Mouse (Mus musculus) layer of hippocampus, postnatal 25 days (tissue): Measurements from ENCODE around the gene Cxcl9. TPM values are rescaled to one million over a fixed set of nuclear protein-coding genes. Genes with fewer than 3 reads are reported as not detected.
A peak's percentile ranks its signal among the peaks of the same experiment; 100 is the strongest.
"Not testable (repeated sequence)": the region's sequence is repeated elsewhere in the genome, so short reads cannot be mapped to it uniquely, and the experiment has no call there.

Experiments used
- DNase-seq, 2 experiments: peaks; one replicate each; pipeline ENCODE4 v3.0.0; 2022; ENCODE audit warnings: mixed read lengths in 2 of 2, low spot score in 1 of 2; ENCODE audit errors: extremely low spot score in 1 of 2
- total RNA-seq, 2 experiments: library from RNA; stranded (reverse); gene quantifications; 2 replicates each; pipeline ENCODE4 v1.2.3; 2021

Gene Cxcl9
- total RNA-seq = not detected

DNA sequence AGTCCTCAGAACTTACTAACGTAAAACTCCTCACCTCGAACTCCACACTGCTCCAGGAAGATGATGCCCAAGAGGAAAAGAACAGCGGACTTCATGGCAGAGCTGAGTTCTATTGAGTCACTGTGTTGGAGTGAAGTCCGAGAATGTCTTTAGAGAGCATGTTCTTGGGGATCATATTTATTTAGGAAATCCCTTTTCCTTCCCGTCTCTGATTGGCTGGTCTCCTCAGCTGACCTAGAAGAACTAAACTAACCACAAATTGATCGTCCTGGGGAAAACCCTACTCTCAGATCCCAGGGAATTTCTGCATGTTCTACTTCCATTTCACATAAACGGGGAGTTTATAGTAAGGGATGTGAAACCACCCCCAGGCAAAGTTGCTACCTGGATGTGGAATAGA lies at the start of gene Cxcl9:
Cxcl9 (minus strand) TSS at position 151 of the 400 bp plus-strand sequence.
- no peak for DNase-seq

- DNase-seq = no peak
Observed at GRCm38 (mm10) chr5:92376795-92377405, 49.0 kb upstream of the Cxcl9 start.

DNA sequence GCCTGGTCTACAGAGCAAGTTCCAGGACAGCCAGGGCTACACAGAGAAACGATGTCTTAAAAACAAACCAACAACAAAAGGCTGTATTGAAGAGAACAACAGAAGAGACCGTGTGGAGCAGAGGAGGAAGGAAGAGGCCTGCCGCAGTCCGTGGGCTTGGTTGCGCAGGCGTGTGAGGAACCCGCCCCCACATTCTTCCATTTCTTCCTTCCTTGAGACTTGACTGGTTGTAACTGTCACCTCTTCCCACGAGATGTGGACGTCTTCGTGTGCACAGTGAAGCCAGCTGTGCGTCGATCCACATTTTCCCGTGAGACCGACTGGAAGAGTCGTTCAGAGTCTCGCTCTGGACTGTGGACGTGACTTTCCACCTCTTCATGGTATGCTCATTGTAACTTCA lies 47.5 kb upstream of the Cxcl9 start:
- no peak for DNase-seq

DNA sequence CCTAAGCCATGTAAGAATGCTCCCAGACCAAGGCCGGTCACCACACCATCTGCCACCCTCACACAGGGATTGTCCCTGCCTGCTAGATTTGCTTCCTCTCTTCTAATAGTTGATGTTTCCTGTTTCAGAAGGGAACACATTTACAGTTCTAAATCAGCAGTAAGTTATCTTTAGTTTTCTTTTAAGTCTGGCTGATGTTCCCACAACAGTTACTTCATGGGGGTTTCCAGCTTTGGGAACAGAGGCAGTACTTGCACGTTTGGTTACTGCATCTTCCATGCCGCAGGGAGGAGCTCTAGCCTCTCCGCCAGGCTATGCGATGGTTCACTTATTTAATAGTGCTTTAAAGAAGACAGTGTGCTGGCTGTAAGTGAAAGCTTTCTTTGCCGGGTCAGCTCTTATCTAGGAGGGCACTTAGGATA lies 46.9 kb upstream of the Cxcl9 start:
- DNase-seq = no peak

GRCm38 (mm10) chr5:92372605-92373004 lies 44.7 kb upstream of the Cxcl9 start:
- no peak for DNase-seq

- no peak for DNase-seq
Observed at GRCm38 (mm10) chr5:92371361-92371976, 43.6 kb upstream of the Cxcl9 start.

DNA sequence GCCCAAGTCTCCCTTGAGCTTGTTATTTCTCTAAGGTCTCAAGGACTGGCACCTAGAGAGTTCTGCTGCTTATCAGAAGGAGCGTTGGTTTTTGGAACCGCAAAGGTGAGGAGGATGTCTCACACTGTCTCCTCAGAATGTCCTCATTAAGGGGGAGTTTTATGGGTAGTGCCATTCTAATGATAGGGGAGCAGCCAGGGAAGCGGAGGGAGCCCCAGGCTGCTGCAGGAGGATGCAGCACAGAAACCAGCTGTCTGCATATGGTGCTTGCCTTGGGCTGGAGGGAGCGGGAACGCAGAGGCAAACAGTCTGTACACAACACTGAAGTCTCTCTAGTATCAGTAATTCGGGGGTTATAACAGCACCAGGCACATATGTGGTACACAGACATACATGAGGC lies 43.0 kb upstream of the Cxcl9 start:
- no peak for DNase-seq

DNA sequence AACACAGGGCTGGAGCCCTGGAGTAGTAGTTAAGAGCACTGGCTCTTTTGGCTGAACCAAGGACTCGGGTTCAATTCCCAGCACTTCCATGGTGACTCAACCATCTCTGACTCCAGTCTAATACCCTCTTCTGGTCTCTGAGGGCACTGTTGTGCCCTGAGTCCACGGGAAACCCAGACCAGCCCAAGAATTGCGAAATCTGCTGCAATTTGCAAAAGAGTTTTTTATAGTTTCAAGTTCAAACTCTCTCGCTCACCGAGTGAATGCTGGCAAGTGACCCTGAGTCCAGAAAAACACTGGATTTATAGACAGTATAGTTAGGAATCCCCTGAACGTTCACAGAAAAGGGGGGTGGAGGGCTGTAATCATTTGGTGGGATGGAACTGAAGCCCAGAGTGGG lies 42.5 kb upstream of the Cxcl9 start:
- no peak for DNase-seq

GRCm38 (mm10) chr5:92369151-92369994 lies 41.5 kb upstream of the Cxcl9 start:
- DNase-seq = peak in 1 of 2 experiments; percentile 35

DNA sequence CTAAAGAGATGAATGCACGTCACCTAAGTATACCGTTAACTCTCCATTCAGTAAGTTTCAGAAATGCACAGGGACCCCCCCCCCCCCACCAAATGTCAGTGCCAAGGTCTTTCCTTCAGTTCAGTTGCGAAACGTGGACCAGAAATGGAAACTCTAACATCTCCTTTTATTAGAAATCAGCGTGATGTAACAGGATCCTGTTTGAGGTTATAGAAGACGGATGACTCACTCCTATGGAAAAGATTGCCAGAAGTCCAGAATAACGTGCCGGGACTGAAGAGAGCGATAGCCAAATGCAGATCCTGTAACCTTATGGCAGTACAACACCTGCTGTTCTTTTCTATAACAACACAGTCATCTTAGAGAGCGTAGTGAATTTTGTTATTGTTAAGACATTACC lies 40.5 kb upstream of the Cxcl9 start:
- DNase-seq = no peak

- no peak for DNase-seq
Observed at GRCm38 (mm10) chr5:92366565-92366964, 38.7 kb upstream of the Cxcl9 start.

GRCm38 (mm10) chr5:92365146-92365705 lies 37.3 kb upstream of the Cxcl9 start:
- no peak for DNase-seq

DNA sequence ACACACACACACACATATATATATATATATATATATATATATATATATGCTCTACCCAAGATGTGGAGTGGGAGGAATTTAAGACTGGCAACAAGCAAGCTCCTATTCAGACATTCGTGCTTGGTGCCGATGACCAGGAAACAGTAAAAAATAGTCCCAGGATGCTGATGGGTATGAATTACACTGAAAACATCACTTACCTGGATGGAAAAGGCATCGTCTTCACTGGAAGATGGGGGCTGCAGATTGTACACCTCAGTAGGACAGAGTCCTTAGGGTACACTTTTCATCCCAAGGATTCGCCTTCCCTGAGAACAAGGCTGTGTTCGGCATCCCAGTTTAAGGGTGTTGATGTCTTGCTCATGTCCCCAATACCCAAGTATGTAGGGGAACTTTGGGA lies 36.1 kb upstream of the Cxcl9 start:
- DNase-seq = no peak

GRCm38 (mm10) chr5:92363179-92363578 lies 35.3 kb upstream of the Cxcl9 start:
- no peak for DNase-seq

DNA sequence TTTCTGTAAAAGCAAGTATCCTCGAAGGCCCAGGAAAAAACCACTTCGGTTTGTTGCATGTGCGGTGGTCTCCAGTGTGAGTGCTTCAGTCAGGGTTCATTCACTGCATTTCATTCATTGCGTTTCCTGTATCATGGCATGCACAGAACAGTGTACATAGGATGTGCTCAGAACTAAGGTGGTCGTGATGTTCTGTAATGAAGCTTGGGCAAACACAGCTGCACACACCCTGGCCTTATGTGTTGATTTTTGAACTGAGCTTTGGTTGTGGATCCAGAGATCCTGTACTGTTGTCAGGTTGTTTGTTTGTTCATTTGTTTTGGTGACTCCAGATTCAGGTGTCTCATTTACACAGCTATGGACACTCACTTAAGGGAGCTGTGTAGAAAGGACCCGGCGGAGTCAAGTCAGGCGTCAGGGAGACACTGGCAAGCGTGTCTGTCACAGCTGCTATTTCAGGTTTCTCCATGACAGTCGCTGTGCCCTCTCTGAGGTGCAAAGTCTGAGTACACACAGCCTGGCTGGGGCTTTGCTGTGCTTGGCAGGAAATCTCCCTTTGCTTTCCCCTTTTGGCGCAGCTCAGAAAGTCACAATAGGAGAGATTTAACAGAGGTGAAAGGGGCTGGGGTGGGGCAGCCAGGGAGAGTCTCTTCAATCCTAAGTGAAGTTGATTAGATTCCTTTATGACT lies 31.0 kb upstream of the Cxcl9 start:
- DNase-seq = no peak

GRCm38 (mm10) chr5:92358033-92358432 lies 30.2 kb upstream of the Cxcl9 start:
- no peak for DNase-seq

DNA sequence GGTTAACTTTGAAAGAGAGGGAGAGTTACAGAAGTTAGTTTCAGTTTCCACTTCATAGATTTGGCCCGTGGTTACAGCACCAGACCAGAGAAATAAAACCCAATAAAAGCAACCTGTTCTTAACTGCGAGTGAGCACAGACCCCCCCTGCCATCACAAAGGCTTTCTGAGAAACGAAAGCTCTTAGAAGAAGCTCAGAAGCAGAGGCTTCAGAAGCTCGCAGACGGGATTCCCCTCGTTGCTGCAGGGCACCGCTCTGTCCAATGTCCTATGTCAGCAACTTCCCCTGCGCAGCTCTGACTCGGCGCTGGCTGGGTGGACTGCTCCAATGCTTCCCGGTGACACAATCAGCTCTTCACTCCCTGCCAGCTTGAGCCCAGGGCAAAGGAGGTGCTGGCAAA lies 25.6 kb upstream of the Cxcl9 start:
- DNase-seq = no peak

DNA sequence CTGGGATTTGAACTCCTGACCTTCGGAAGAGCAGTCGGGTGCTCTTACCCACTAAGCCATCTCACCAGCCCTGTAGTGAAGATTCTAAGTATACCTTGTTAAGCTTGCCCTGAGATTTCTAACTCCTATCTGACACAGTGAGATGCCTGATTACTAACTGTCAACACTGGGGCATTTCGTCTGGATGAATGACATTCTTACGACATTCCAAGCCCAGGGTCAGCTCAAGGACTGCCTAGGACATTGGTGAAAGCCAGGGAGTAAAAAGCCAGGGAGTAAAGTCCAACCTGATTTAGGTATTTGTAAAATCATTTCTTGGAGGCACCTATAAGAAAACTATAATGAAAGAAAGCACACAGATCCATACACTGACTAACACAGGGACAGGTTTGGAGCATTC lies 24.8 kb upstream of the Cxcl9 start:
- not testable (repeated sequence) for DNase-seq

DNA sequence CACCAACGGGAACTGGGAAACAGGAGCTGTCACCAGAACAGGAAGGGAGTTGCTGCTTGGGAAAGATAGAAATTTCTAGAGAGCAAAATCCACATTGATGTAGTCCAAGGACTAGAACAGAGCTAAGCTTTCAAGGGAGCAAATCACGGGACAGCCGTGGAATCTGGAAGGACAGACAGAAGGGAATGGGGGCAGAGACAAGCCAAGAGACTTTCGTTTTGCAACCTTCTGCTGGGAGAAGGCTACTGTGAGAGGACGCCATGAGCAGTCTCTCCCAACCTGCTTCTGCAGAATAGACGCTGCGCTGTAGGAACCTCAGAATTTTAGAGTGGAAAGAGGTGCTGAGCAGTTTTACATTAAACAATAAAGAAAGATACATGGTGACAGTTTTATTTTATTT lies 21.9 kb upstream of the Cxcl9 start:
- DNase-seq = no peak

DNA sequence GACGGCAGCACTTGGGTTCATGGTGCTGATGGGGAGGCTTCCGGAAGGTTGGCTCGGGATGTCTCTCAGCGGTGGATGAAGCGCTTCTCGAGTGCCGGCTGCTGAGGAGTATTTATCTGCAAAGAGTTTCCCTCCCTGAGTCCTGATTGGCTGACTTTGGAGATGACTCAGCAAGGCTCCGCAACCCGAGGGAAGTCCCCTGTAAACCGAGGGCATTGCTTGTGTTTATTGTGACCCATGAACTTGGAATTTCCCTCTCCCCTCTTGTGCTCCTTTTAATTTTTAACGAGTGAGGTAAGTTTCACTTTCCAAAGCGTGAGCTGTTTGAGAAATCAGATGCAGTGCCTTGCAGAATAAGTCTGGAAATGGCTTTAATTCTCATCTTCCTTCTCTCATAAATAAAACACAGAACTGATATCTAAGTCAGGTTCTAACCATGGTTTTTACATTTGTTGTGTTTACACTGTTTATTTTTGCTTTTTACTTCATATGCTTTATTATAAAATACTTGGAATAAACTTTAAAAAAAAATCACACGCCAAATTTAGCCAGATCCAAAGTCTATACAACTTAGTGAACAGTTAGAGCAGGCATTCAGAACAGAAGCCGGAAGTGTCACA lies 21.0 kb upstream of the Cxcl9 start, which contains the start of gene Cxcl10:
Cxcl10 (minus strand) TSS at position 96 of the 620 bp plus-strand sequence.
- DNase-seq = no peak
